In the genomic region with DNA sequence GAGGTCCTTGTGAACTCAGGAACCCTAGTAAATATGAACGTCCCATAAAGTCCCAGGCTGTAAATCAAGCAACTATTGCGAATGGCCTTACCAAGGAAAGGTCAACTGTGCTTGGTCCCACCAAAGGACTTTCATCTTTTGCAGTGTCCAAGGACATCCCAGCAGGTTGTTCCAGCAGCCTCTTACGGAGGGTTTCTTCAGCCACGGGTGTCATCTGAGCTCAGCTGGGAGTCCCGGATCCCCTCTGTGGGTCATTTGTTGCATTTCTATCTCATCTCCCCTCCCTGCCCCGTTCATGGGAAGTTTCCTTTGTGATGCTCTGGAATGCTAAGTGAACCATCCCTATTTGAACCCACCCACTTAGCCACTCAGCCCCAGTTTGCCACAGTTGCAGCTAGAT, we compare ENCODE assay signal across 18 mouse cellular contexts.
DNase-seq lines count a peak whose midpoint lies in the region; ATAC-seq lines count a peak whose summit lies in the region.
"Had no signal": no experiment of that assay in that cellular context is flagged by ENCODE, and none has a peak within 500 bp of the region (broad histone marks: within the 10 kb centered on the region; RNA-seq: fewer than 3 reads in every experiment).

No protein-coding gene starts in this region.

- no peak for ATAC-seq in midbrain, embryonic 13.5 days
- ATAC-seq in neural tube, embryonic 14.5 days (ENCODE audit: low read depth) = no peak

- WGBS in midbrain, embryonic 13.5 days = 33% methylated on average over 6 of the region's 6 CpGs
- 44% methylated on average over 6 of the region's 6 CpGs for WGBS in midbrain, embryonic 10.5 days
- 15% methylated on average over 6 of the region's 6 CpGs for WGBS in limb, embryonic 10.5 days
- 5% methylated on average over 6 of the region's 6 CpGs for WGBS in neural tube, embryonic 14.5 days

- DNase-seq in embryo, embryonic 10.5 days (ENCODE audit: low spot score) = peak; percentile 30
- no peak for DNase-seq in embryo, embryonic 11 days
- no peak for DNase-seq in midbrain, embryonic 10.5 days (ENCODE audit: low spot score)
- no peak for DNase-seq in limb, embryonic 10.5 days (ENCODE audit: low spot score)
- no peak for DNase-seq in ovary, postnatal 36 days (ENCODE audit: low spot score)
- DNase-seq in thymus, postnatal 25 days = no peak
- DNase-seq: cerebellum, adult 11 months; kidney, adult 9 months; lung, postnatal 10 days; right cerebral cortex, postnatal 14 days; thymus, postnatal 36 days had no signal

- H3K27me3 ChIP-seq in midbrain, embryonic 13.5 days = no peaks in the 10 kb centered on the region
- H3K27me3 ChIP-seq in midbrain, embryonic 10.5 days (ENCODE audit: low read depth, poor library complexity, severe bottlenecking) = no peaks in the 10 kb centered on the region
- 0 out of 2 replicates have a peak, but pooled peaks cover 4% of the 10 kb centered on the region for H3K27me3 ChIP-seq in limb, embryonic 10.5 days (ENCODE audit: low read depth, poor library complexity, severe bottlenecking)
- H3K27me3 ChIP-seq in neural tube, embryonic 14.5 days (ENCODE audit: control insufficient read depth, insufficient read depth, low read length) = no peaks in the 10 kb centered on the region
- H3K27me3 ChIP-seq: heart, embryonic 13.5 days; liver, embryonic 15.5 days had no signal

- H3K27ac ChIP-seq in midbrain, embryonic 13.5 days = peak overlapping the region; percentile 79
- H3K27ac ChIP-seq in midbrain, embryonic 10.5 days (replicated peaks) = no peak overlapping the region
- H3K27ac ChIP-seq in limb, embryonic 10.5 days = peak overlapping the region; percentile 44; the same call in 1 of the 2 replicates
- H3K27ac ChIP-seq in neural tube, embryonic 14.5 days (ENCODE audit: low read depth, low read length) = peak overlapping the region; percentile 48; the same call in 1 of the 2 replicates
- H3K27ac ChIP-seq: forebrain, embryonic 10.5 days; heart, embryonic 13.5 days; left cerebral cortex, adult 2 months; limb, embryonic 13.5 days; liver, embryonic 15.5 days had no signal

- peaks cover 26% of the 10 kb centered on the region for H3K4me1 ChIP-seq in midbrain, embryonic 13.5 days (replicated peaks)
- peaks cover 26% of the 10 kb centered on the region for H3K4me1 ChIP-seq in midbrain, embryonic 10.5 days
- H3K4me1 ChIP-seq in limb, embryonic 10.5 days = peaks cover 50% of the 10 kb centered on the region
- peaks cover 18% of the 10 kb centered on the region for H3K4me1 ChIP-seq in neural tube, embryonic 14.5 days (ENCODE audit: control insufficient read depth, insufficient read depth, low read length)
- H3K4me1 ChIP-seq: liver, embryonic 15.5 days had no signal

- no peak overlapping the region for H3K4me2 ChIP-seq in midbrain, embryonic 13.5 days (replicated peaks)
- H3K4me2 ChIP-seq in neural tube, embryonic 14.5 days (ENCODE audit: low read depth, low read length) = no peak overlapping the region; the same call in 1 of the 2 replicates
- H3K4me2 ChIP-seq: heart, embryonic 13.5 days; limb, embryonic 13.5 days; liver, embryonic 15.5 days had no signal

- no peak overlapping the region for H3K4me3 ChIP-seq in midbrain, embryonic 13.5 days (replicated peaks)
- H3K4me3 ChIP-seq in midbrain, embryonic 10.5 days = no peak overlapping the region
- no peak overlapping the region for H3K4me3 ChIP-seq in limb, embryonic 10.5 days
- H3K4me3 ChIP-seq in neural tube, embryonic 14.5 days (ENCODE audit: low read depth, low read length) = no peak overlapping the region
- H3K4me3 ChIP-seq: forebrain, embryonic 10.5 days; heart, embryonic 13.5 days; left cerebral cortex, adult 2 months; limb, embryonic 13.5 days; liver, embryonic 15.5 days had no signal

- H3K9me3 ChIP-seq in midbrain, embryonic 13.5 days = no peaks in the 10 kb centered on the region
- no peaks in the 10 kb centered on the region for H3K9me3 ChIP-seq in midbrain, embryonic 10.5 days (replicated peaks)
- no peaks in the 10 kb centered on the region for H3K9me3 ChIP-seq in limb, embryonic 10.5 days (replicated peaks)
- H3K9me3 ChIP-seq in neural tube, embryonic 14.5 days (ENCODE audit: control insufficient read depth, low read length) = no peaks in the 10 kb centered on the region
- H3K9me3 ChIP-seq: forebrain, embryonic 10.5 days; heart, embryonic 13.5 days; limb, embryonic 13.5 days; liver, embryonic 15.5 days had no signal

- H3K36me3 ChIP-seq in midbrain, embryonic 13.5 days = no peaks in the 10 kb centered on the region
- no peaks in the 10 kb centered on the region for H3K36me3 ChIP-seq in midbrain, embryonic 10.5 days
- no peaks in the 10 kb centered on the region for H3K36me3 ChIP-seq in limb, embryonic 10.5 days
- H3K36me3 ChIP-seq in neural tube, embryonic 14.5 days (ENCODE audit: control insufficient read depth, insufficient read depth, low read length) = no peaks in the 10 kb centered on the region
- H3K36me3 ChIP-seq: forebrain, embryonic 10.5 days; heart, embryonic 13.5 days; limb, embryonic 13.5 days; liver, embryonic 15.5 days had no signal

- H3K9ac ChIP-seq in midbrain, embryonic 13.5 days (replicated peaks) = no peak overlapping the region
- H3K9ac ChIP-seq in neural tube, embryonic 14.5 days (replicated peaks; ENCODE audit: low read depth, low read length) = no peak overlapping the region
- H3K9ac ChIP-seq: heart, embryonic 13.5 days; limb, embryonic 13.5 days; liver, embryonic 15.5 days had no signal
